Mouse (Mus musculus) stomach, postnatal 0 days (tissue): ENCODE data around the gene Mcf2l. TPM values are rescaled to one million over a fixed set of nuclear protein-coding genes. Genes with fewer than 3 reads are reported as not detected.

Source experiments
- ATAC-seq: fragments of 200-750 bp; cut with Nextera tagmentation; 2 replicates; pipeline ENCODE4 v1.8.0; 2017; ENCODE audit not compliant: low FRiP score, low TSS enrichment
- DNase-seq: peaks from one replicate; pipeline ENCODE4 v3.0.0-alpha.2; 2016; ENCODE audit warnings: low spot score
- H3K27ac ChIP-seq: fragments of 300-500 bp; sonication (generic); replicated peaks from 2 replicates; pipeline ENCODE4 v1.5.1; 2014; ENCODE audit warnings: mild to moderate bottlenecking, control low read depth
- H3K27me3 ChIP-seq: fragments of 300-500 bp; sonication (generic); 2 replicates; pipeline ENCODE4 v1.6.1; 2014; ENCODE audit warnings: low read length; ENCODE audit not compliant: control insufficient read depth, insufficient read depth
- H3K36me3 ChIP-seq: fragments of 300-500 bp; sonication (generic); 2 replicates; pipeline ENCODE4 v1.6.1; 2014; ENCODE audit warnings: low read length, mixed read lengths; ENCODE audit not compliant: control insufficient read depth, insufficient read depth
- H3K4me1 ChIP-seq: fragments of 300-500 bp; sonication (generic); replicated peaks from 2 replicates; pipeline ENCODE4 v1.6.1; 2014; ENCODE audit warnings: antibody characterized with exemption; ENCODE audit not compliant: control insufficient read depth, insufficient read depth
- H3K4me2 ChIP-seq: fragments of 300-500 bp; sonication (generic); replicated peaks from 2 replicates; pipeline ENCODE4 v1.6.1; 2014; ENCODE audit warnings: low read depth, mild to moderate bottlenecking, control low read depth, moderate library complexity
- H3K4me3 ChIP-seq: fragments of 300-500 bp; sonication (generic); 2 replicates; pipeline ENCODE4 v1.5.1; 2014; ENCODE audit warnings: low read depth, low read length, control low read depth
- H3K9ac ChIP-seq: fragments of 300-500 bp; sonication (generic); 2 replicates; pipeline ENCODE4 v1.6.1; 2014; ENCODE audit warnings: mild to moderate bottlenecking, low read length, control low read depth, mixed read lengths
- H3K9me3 ChIP-seq: fragments of 300-500 bp; sonication (generic); 2 replicates; pipeline ENCODE4 v1.6.1; 2016; ENCODE audit warnings: low read length; ENCODE audit not compliant: control insufficient read depth
- CTCF ChIP-seq: IDR thresholded peaks from 2 replicates; pipeline ENCODE4 v1.5.1; 2016; ENCODE audit warnings: antibody characterized with exemption, low read depth, mild to moderate bottlenecking, moderate library complexity
- EP300 ChIP-seq: optimal IDR thresholded peaks from 2 replicates; pipeline ENCODE3; 2016; ENCODE audit warnings: antibody characterized with exemption
- WGBS: fragments of 180-500 bp; shearing (Covaris S2); extraction: QIAGEN DNeasy Blood & Tissue Kit; methylation state at CpG from one replicate; pipeline ENCODE4 v1.1.7; 2014; 5-methylcytosine and 5-hydroxymethylcytosine counted together
- polyA plus RNA-seq: library from polyadenylated mRNA; unstranded; fragments of >200 nt; fragmentation: Nextera tagmentation; extraction: Ambion mirVana; gene quantifications from 2 replicates; pipeline ENCODE4 v1.2.1, GENCODE M21; 2015

Gene Mcf2l
- polyA plus RNA-seq, 1 experiment from 2014 or later = 9.6 TPM

DNA sequence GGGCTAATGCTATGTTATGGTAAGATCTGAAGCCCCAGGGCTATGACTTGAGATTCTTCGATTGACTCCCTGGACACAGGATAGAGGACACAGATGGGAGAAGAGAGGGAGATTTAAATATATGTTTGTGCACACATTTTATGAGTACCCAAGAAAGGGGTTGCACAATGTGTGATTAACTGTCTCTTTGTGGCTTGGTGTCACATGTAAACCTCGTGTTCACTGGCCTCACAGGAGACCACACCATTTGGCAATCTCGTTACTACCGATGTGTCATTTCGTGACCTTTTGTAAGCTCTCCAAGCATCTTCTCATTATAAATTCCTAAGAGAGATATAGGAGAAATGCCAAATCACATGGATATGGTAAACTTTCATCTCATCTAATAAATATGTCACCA lies 154.0 kb downstream of the Mcf2l start:
- no peaks in the 10 kb centered on the region for H3K36me3 ChIP-seq
- H3K27ac ChIP-seq = no peak overlapping the region
- H3K27me3 ChIP-seq = no peaks in the 10 kb centered on the region
- H3K4me2 ChIP-seq = no peak overlapping the region
- no peak overlapping the region for H3K4me3 ChIP-seq
- H3K9me3 ChIP-seq = no peaks in the 10 kb centered on the region
- H3K4me1 ChIP-seq = no peaks in the 10 kb centered on the region
- ATAC-seq (no peak), DNase-seq (no peak)
- no peak overlapping the region for H3K9ac ChIP-seq
- TF ChIP-seq EP300 (no peak), CTCF (no peak)
- 77% methylated on average over 5 of the region's 5 CpGs for WGBS

GRCm38 (mm10) chr8:13028482-13028881 lies 154.9 kb downstream of the Mcf2l start:
- Histone ChIP-seq H3K4me3 (no peak overlapping the region), H3K9me3 (no peaks in the 10 kb centered on the region), H3K9ac (no peak overlapping the region), H3K27me3 (no peaks in the 10 kb centered on the region), H3K4me1 (no peaks in the 10 kb centered on the region), H3K4me2 (no peak overlapping the region), H3K27ac (no peak overlapping the region), H3K36me3 (no peaks in the 10 kb centered on the region)
- no peak for DNase-seq
- ATAC-seq = no peak
- TF ChIP-seq EP300 (no peak), CTCF (no peak)
- 67% methylated on average over 5 of the region's 5 CpGs for WGBS

DNA sequence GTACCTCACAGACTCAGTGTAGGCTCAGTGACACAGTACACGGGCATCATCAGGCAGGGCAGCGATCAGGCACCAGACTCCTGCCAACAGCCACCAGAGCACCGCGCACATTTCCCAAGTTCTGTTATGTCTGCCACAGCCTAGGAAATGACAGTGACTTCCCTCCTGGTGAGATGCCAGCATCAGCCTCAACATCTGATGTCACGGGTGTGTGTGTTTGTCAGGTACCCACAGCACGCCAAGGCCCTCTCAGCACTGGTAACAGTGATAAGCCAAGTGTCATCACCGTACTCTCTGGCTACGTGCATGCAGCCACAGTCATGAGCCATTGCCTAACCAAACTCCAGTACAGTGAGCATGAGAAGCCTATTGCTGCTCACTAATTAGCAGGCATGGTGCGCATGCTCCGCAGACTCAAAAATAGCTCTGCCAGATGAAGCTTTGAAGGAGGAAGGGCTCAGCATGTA lies 162.8 kb downstream of the Mcf2l start:
- DNase-seq = no peak
- H3K4me3 ChIP-seq = no peak overlapping the region
- 88% methylated on average over 10 of the region's 10 CpGs for WGBS

DNA sequence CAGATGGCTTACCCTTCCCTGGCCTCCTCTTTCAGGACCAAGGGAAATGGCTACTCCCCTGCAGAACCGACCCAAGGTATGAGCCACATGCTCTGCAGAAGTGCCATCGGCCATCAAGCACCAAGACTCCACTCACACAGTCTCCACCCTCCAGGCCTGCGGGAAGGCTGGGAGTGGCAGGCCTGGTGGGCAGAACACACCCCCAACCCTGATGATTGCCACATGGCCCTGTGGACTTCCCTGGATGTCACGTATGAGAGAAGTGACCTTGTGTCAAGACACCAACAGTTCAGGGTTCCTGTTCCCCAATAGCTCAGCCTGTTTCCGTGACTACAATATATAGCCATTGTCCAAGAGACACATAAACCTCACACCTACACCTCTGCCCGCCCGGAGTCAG lies 163.4 kb downstream of the Mcf2l start, which contains the start of gene F10:
F10 (plus strand) TSS at position 294 of the 400 bp plus-strand sequence.
- no peak for DNase-seq
- H3K27ac ChIP-seq = no peak within 1 kb of the TSS
- TF ChIP-seq CTCF = no peak
- TF ChIP-seq EP300 = no peak
- H3K9me3 ChIP-seq = no peaks in the 10 kb centered on the region
- no peak within 1 kb of the TSS for H3K4me3 ChIP-seq
- no peaks in the 10 kb centered on the region for H3K4me1 ChIP-seq
- no peak within 1 kb of the TSS for H3K9ac ChIP-seq
- no peaks in the 10 kb centered on the region for H3K36me3 ChIP-seq
- no peak for ATAC-seq
- H3K27me3 ChIP-seq = no peaks in the 10 kb centered on the region; the same call in 1 of the 2 replicates
- no peak within 1 kb of the TSS for H3K4me2 ChIP-seq
- WGBS = 67% methylated on average over 7 of the region's 7 CpGs

More for the DNA sequence above, 162.8 kb downstream of the Mcf2l start:
- Histone ChIP-seq H3K9ac (no peak overlapping the region), H3K4me1 (no peaks in the 10 kb centered on the region), H3K27me3 (no peaks in the 10 kb centered on the region; the same call in 1 of the 2 replicates), H3K9me3 (no peaks in the 10 kb centered on the region), H3K27ac (no peak overlapping the region), H3K36me3 (no peaks in the 10 kb centered on the region), H3K4me2 (no peak overlapping the region)
- no peak for ATAC-seq
- TF ChIP-seq EP300 (no peak), CTCF (no peak)

GRCm38 (mm10) chr8:13037569-13037968 lies 164.0 kb downstream of the Mcf2l start:
- Histone ChIP-seq H3K4me1 (no peaks in the 10 kb centered on the region), H3K4me3 (no peak overlapping the region), H3K4me2 (no peak overlapping the region), H3K9ac (no peak overlapping the region), H3K27me3 (no peaks in the 10 kb centered on the region; the same call in 1 of the 2 replicates), H3K9me3 (no peaks in the 10 kb centered on the region), H3K27ac (no peak overlapping the region), H3K36me3 (no peaks in the 10 kb centered on the region)
- WGBS = 48% methylated on average over 5 of the region's 5 CpGs
- TF ChIP-seq CTCF (no peak), EP300 (no peak)
- DNase-seq (no peak), ATAC-seq (peak; percentile 29; the same call in 1 of the 2 replicates)

GRCm38 (mm10) chr8:13039054-13039453 lies 165.4 kb downstream of the Mcf2l start:
- H3K9me3 ChIP-seq = no peaks in the 10 kb centered on the region
- H3K4me1 ChIP-seq = no peaks in the 10 kb centered on the region
- H3K9ac ChIP-seq = no peak overlapping the region
- TF ChIP-seq CTCF (no peak), EP300 (no peak)
- DNase-seq = no peak
- no peak for ATAC-seq
- H3K36me3 ChIP-seq = no peaks in the 10 kb centered on the region
- H3K27me3 ChIP-seq = no peaks in the 10 kb centered on the region; the same call in 1 of the 2 replicates
- H3K27ac ChIP-seq = no peak overlapping the region
- 78% methylated on average over 6 of the region's 6 CpGs for WGBS
- no peak overlapping the region for H3K4me2 ChIP-seq
- H3K4me3 ChIP-seq = no peak overlapping the region
